Mouse (Mus musculus) ES-E14 (cell line): ENCODE measurements around the gene Bola2. TPM values are rescaled to one million over a fixed set of nuclear protein-coding genes. Genes with fewer than 3 reads are reported as not detected.
"Not testable (repeated sequence)": the region's sequence is repeated elsewhere in the genome, so short reads cannot be mapped to it uniquely, and the experiment has no call there.

Experiments
- DNase-seq: peaks from one replicate; pipeline ENCODE4 v3.0.0-alpha.2; 2013; ENCODE audit warnings: low read depth, low spot score
- H3K27ac ChIP-seq: 2 replicates; pipeline ENCODE4 v1.5.1; 2012; ENCODE audit warnings: low read depth, mild to moderate bottlenecking, low read length, moderate library complexity, mixed read lengths; ENCODE audit not compliant: poor library complexity, insufficient read depth, severe bottlenecking
- H3K36me3 ChIP-seq: 2 replicates; pipeline ENCODE4 v1.6.1; 2012; ENCODE audit warnings: mild to moderate bottlenecking, low read length, moderate library complexity, mixed read lengths; ENCODE audit not compliant: control insufficient read depth, poor library complexity, insufficient read depth, severe bottlenecking
- H3K4me1 ChIP-seq, 2 experiments: fragments of 150-350 bp in 1 of 2; sonication (generic) in 1 of 2; 2 replicates each; pipeline ENCODE4 v1.6.1; 2012; ENCODE audit warnings: low read length in 2 of 2, mild to moderate bottlenecking in 1 of 2, mixed read lengths in 1 of 2; ENCODE audit not compliant: control insufficient read depth in 2 of 2, insufficient read depth in 2 of 2, poor library complexity in 1 of 2
- H3K4me3 ChIP-seq, 2 experiments: fragments of 150-350 bp in 1 of 2; sonication (generic) in 1 of 2; 2 replicates each; pipeline ENCODE4 v1.5.1; 2012; ENCODE audit warnings: low read length in 2 of 2, low read depth in 1 of 2, mild to moderate bottlenecking in 1 of 2, mixed read lengths in 1 of 2; ENCODE audit not compliant: insufficient read depth in 1 of 2, poor library complexity in 1 of 2, severe bottlenecking in 1 of 2
- H3K9ac ChIP-seq: 2 replicates; pipeline ENCODE4 v1.6.1; 2012; ENCODE audit warnings: low read depth, mild to moderate bottlenecking, low read length, mixed read lengths; ENCODE audit not compliant: poor library complexity, insufficient read depth, severe bottlenecking
- H3K9me3 ChIP-seq: fragments of 150-350 bp; sonication (generic); 2 replicates; pipeline ENCODE4 v1.6.1; 2012; ENCODE audit warnings: low read depth, mild to moderate bottlenecking, low read length; ENCODE audit not compliant: control insufficient read depth, insufficient read depth
- CHD2 ChIP-seq: IDR thresholded peaks from 2 replicates; pipeline ENCODE4 v1.6.1; 2014; ENCODE audit warnings: mild to moderate bottlenecking, low read depth, low read length, inconsistent platforms
- HCFC1 ChIP-seq: IDR thresholded peaks from 2 replicates; pipeline ENCODE4 v1.6.1; 2012; ENCODE audit warnings: low read length, inconsistent platforms, borderline replicate concordance; ENCODE audit not compliant: insufficient read depth
- MAFK ChIP-seq: IDR thresholded peaks from 2 replicates; pipeline ENCODE4 v1.6.1; 2014; ENCODE audit warnings: mild to moderate bottlenecking, low read depth, low read length, inconsistent platforms; ENCODE audit not compliant: insufficient read depth
- ZC3H11A ChIP-seq: IDR thresholded peaks from 2 replicates; pipeline ENCODE4 v1.6.1; 2012; ENCODE audit warnings: low read depth, mild to moderate bottlenecking, inconsistent platforms, low read length, borderline replicate concordance
- ZNF384 ChIP-seq: IDR thresholded peaks from 2 replicates; pipeline ENCODE4 v1.6.1; 2012; ENCODE audit warnings: low read depth, low read length, inconsistent platforms
- in situ Hi-C, 2 experiments: fragments of 600-800 bp; cut with MboI; formaldehyde crosslinking; loops; one replicate each; pipeline ENCODE4 v1.15.1; 2025; ENCODE audit warnings: low sequenced_read_pairs in 2 of 2, inconsistent platforms in 1 of 2; ENCODE audit not compliant: unreplicated experiment in 2 of 2
- total RNA-seq: library from RNA; depleted of rRNA; stranded (reverse); fragments of 300-350 nt; gene quantifications from 2 replicates; pipeline ENCODE4 v1.2.3, GENCODE M21; 2012

Gene Bola2
- total RNA-seq, 1 experiment, result 187 TPM

GRCm38 (mm10) chr7:126725667-126726066, 30.5 kb downstream of the Bola2 start:
- Histone ChIP-seq H3K27ac (no peak overlapping the region), H3K4me3 (no peak overlapping the region), H3K4me1 (no peaks in the 10 kb centered on the region), H3K9me3 (no peaks in the 10 kb centered on the region), H3K9ac (no peak overlapping the region), H3K36me3 (no peaks in the 10 kb centered on the region)
- in situ Hi-C loops, result no loop called here
- no peak for DNase-seq
- TF ChIP-seq ZNF384 (no peak), CHD2 (no peak), MAFK (no peak), ZC3H11A (no peak), HCFC1 (no peak)

GRCm38 (mm10) chr7:126730256-126730789, 35.1 kb downstream of the Bola2 start:
- H3K27ac ChIP-seq, H3K36me3 ChIP-seq, H3K9ac ChIP-seq, in situ Hi-C loops, H3K4me3 ChIP-seq, H3K9me3 ChIP-seq, H3K4me1 ChIP-seq, DNase-seq: not testable (repeated sequence)

- H3K9me3 ChIP-seq, result no peaks in the 10 kb centered on the region
- no peaks in the 10 kb centered on the region; a peak in 1 of 4 replicates for H3K4me1 ChIP-seq
- no peak overlapping the region for H3K4me3 ChIP-seq
- H3K27ac ChIP-seq, result no peak overlapping the region
- no peaks in the 10 kb centered on the region for H3K36me3 ChIP-seq
- DNase-seq, result no peak
- TF ChIP-seq ZNF384 (no peak), ZC3H11A (no peak), MAFK (no peak), HCFC1 (no peak), CHD2 (no peak)
- H3K9ac ChIP-seq, result no peak overlapping the region
- in situ Hi-C loops, result no loop called here
Observed at GRCm38 (mm10) chr7:126736122-126736521, 40.9 kb downstream of the Bola2 start.

- H3K4me1 ChIP-seq, result peaks cover 0 to 4% of the 10 kb centered on the region in 2 experiments; a peak in 1 of 4 replicates
- H3K9ac ChIP-seq, result no peak overlapping the region
- no peak for DNase-seq
- H3K4me3 ChIP-seq, result no peak overlapping the region
- no peaks in the 10 kb centered on the region for H3K9me3 ChIP-seq
- no peak for TF ChIP-seq MAFK
- no peak for TF ChIP-seq ZC3H11A
- no peak for TF ChIP-seq CHD2
- TF ChIP-seq ZNF384, result no peak
- TF ChIP-seq HCFC1, result no peak
- H3K36me3 ChIP-seq, result no peaks in the 10 kb centered on the region
- H3K27ac ChIP-seq, result no peak overlapping the region
- in situ Hi-C loops, result no loop called here
Observed at GRCm38 (mm10) chr7:126739551-126739950, 44.4 kb downstream of the Bola2 start.

GRCm38 (mm10) chr7:126740132-126740735, 45.0 kb downstream of the Bola2 start:
- DNase-seq, result no peak
- H3K27ac ChIP-seq, result no peak overlapping the region

More at GRCm38 (mm10) chr7:126740132-126740735, 45.0 kb downstream of the Bola2 start:
- Histone ChIP-seq H3K9ac (no peak overlapping the region), H3K36me3 (no peaks in the 10 kb centered on the region), H3K9me3 (no peaks in the 10 kb centered on the region), H3K4me1 (peaks cover 0 to 4% of the 10 kb centered on the region in 2 experiments; a peak in 1 of 4 replicates), H3K4me3 (no peak overlapping the region)
- no peak for TF ChIP-seq HCFC1
- no peak for TF ChIP-seq MAFK
- in situ Hi-C loops, result no loop called here
